Mouse (Mus musculus): Measurements from ENCODE around the gene H2al1a.
"Not testable (repeated sequence)": the region's sequence is repeated elsewhere in the genome, so short reads cannot be mapped to it uniquely, and the experiment has no call there.

Gene H2al1a

GRCm38 (mm10) chrX:11327522-11327921 lies 28.5 kb downstream of the H2al1a start, which contains the start of gene H2al1j:
H2al1j (plus strand) TSS chrX:11327822.
- intact Hi-C loops (cut with DNase I) = not testable (repeated sequence)

- intact Hi-C loops (cut with DNase I) = no loop called here
These were observed 46.7 kb downstream of the H2al1a start for GRCm38 (mm10) chrX:11345762-11346161.

- intact Hi-C loops (cut with DNase I) = no loop called here
These were observed 47.7 kb downstream of the H2al1a start for GRCm38 (mm10) chrX:11346756-11347155.

Measured in adrenal gland (tissue).